Mouse (Mus musculus): ENCODE measurements at regions not wholly inside any gene's neighbourhood (a gene's known extent, or its start where the extent isn't known, plus 50 kb on each side); places are given as distances from the start of the nearest gene placed in this dataset.

DNA sequence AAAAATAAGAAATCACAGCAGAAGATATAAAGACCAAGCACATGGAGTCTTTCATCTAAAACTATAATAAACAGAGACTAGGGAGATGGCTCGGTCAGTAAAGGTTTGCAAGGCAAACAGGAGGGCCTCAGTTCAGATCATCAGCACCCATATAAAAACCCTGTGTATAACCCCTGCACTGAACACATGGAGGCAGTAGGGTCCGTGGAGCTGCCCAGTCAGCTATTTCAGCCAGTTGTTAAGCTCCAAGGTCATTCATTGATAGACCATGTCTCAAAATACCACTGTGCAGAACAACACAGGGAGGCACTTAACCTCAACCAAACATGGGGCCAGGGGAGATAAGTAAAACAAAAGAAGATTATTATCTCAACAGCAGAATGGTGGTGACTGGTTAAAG, 78.1 kb downstream of the A730009L09Rik start:
- no peaks in the 10 kb centered on the region for H3K9me3 ChIP-seq (replicated peaks; ENCODE audit: insufficient read depth, low read length)
- no peaks in the 10 kb centered on the region for H3K79me2 ChIP-seq (ENCODE audit: control insufficient read depth, insufficient read depth, low read length, poor library complexity)
- H3K27ac ChIP-seq (ENCODE audit: control insufficient read depth, low read depth, low read length), result no peak overlapping the region
- no peaks in the 10 kb centered on the region for H3K4me1 ChIP-seq (ENCODE audit: control insufficient read depth in 1 of 2, insufficient read depth in 2 of 2, low read length in 2 of 2)
- H3K27me3 ChIP-seq (ENCODE audit: control insufficient read depth in 1 of 2, insufficient read depth in 2 of 2, low read length in 2 of 2), result no peaks in the 10 kb centered on the region
- DNase-seq (ENCODE audit: low read depth, low spot score), result no peak
- H3K36me3 ChIP-seq (ENCODE audit: control insufficient read depth in 1 of 2, insufficient read depth in 2 of 2, low read length in 2 of 2), result no peaks in the 10 kb centered on the region
- H3K4me3 ChIP-seq (ENCODE audit: control insufficient read depth in 1 of 2, insufficient read depth in 1 of 2, low read depth in 2 of 2, low read length in 2 of 2), result no peak overlapping the region
- no peak overlapping the region for H3K9ac ChIP-seq (ENCODE audit: control insufficient read depth, low read depth, low read length, poor library complexity, severe bottlenecking)
- TF ChIP-seq EP300 (IDR thresholded peaks at IDR 0.05; ENCODE audit: low read depth in 1 of 2, low read length in 2 of 2) (no peak), UBTF (IDR thresholded peaks at IDR 0.05; ENCODE audit: borderline replicate concordance, insufficient read depth, low read depth, low read length) (no peak), ETS1 (IDR thresholded peaks at IDR 0.05; ENCODE audit: low read depth, low read length) (no peak), TBP (IDR thresholded peaks at IDR 0.05; ENCODE audit: low read depth, low read length) (no peak), ZKSCAN1 (IDR thresholded peaks at IDR 0.05; ENCODE audit: low read depth, low read length) (no peak), ELF1 (IDR thresholded peaks at IDR 0.05; ENCODE audit: low read depth, low read length) (no peak), E2F4 (IDR thresholded peaks at IDR 0.05; ENCODE audit: borderline replicate concordance, low read depth, low read length) (no peak), KAT2A (conservative IDR thresholded peaks at IDR 0.05; ENCODE audit: low read depth, low read length) (no peak), CHD2 (IDR thresholded peaks at IDR 0.05; ENCODE audit: low read length) (no peak), JUND (IDR thresholded peaks at IDR 0.05; ENCODE audit: low read depth, low read length) (no peak)

- Histone ChIP-seq H3K27ac (ENCODE audit: control insufficient read depth, low read depth, low read length) (no peak overlapping the region), H3K4me1 (ENCODE audit: control insufficient read depth in 1 of 2, insufficient read depth in 2 of 2, low read length in 2 of 2) (no peaks in the 10 kb centered on the region), H3K27me3 (ENCODE audit: control insufficient read depth in 1 of 2, insufficient read depth in 2 of 2, low read length in 2 of 2) (no peaks in the 10 kb centered on the region), H3K36me3 (ENCODE audit: control insufficient read depth in 1 of 2, insufficient read depth in 2 of 2, low read length in 2 of 2) (no peaks in the 10 kb centered on the region), H3K79me2 (ENCODE audit: control insufficient read depth, insufficient read depth, low read length, poor library complexity) (no peaks in the 10 kb centered on the region), H3K9me3 (replicated peaks; ENCODE audit: insufficient read depth, low read length) (no peaks in the 10 kb centered on the region), H3K4me3 (ENCODE audit: control insufficient read depth in 1 of 2, insufficient read depth in 1 of 2, low read depth in 2 of 2, low read length in 2 of 2) (no peak overlapping the region), H3K9ac (ENCODE audit: control insufficient read depth, low read depth, low read length, poor library complexity, severe bottlenecking) (no peak overlapping the region)
- TF ChIP-seq ETS1 (IDR thresholded peaks at IDR 0.05; ENCODE audit: low read depth, low read length) (no peak), EP300 (IDR thresholded peaks at IDR 0.05; ENCODE audit: low read depth in 1 of 2, low read length in 2 of 2) (no peak), POLR2A (IDR thresholded peaks at IDR 0.05; ENCODE audit: control insufficient read depth in 1 of 2, insufficient read depth in 1 of 2, low read depth in 1 of 2, low read length in 2 of 2, poor library complexity in 1 of 2) (no peak), RCOR1 (IDR thresholded peaks at IDR 0.05; ENCODE audit: low read depth, low read length) (no peak), NRF1 (IDR thresholded peaks at IDR 0.05; ENCODE audit: insufficient read depth, low read depth, low read length, poor library complexity, severe bottlenecking) (no peak), ELF1 (IDR thresholded peaks at IDR 0.05; ENCODE audit: low read depth, low read length) (no peak), ZNF384 (IDR thresholded peaks at IDR 0.05; ENCODE audit: low read depth, low read length) (no peak), MAZ (IDR thresholded peaks at IDR 0.05; ENCODE audit: low read depth, low read length) (no peak)
- DNase-seq (ENCODE audit: low read depth, low spot score), result no peak
Observed at GRCm38 (mm10) chr16:84602969-84603368, 88.0 kb downstream of the A730009L09Rik start.
